Mouse (Mus musculus) frontal cortex, postnatal 14 days (tissue): ENCODE measurements around the gene Mylpf.
A peak's percentile ranks its signal among the peaks of the same experiment; 100 is the strongest.
"Not testable (repeated sequence)": the region's sequence is repeated elsewhere in the genome, so short reads cannot be mapped to it uniquely, and the experiment has no call there.

ENCODE experiments used
- DNase-seq, 2 experiments: peaks; one replicate each; pipeline ENCODE4 v3.0.0; 2022; ENCODE audit warnings: low spot score in 2 of 2

Gene Mylpf

GRCm38 (mm10) chr7:127225147-127225995, 16.7 kb downstream of the Mylpf start:
- no peak for DNase-seq

GRCm38 (mm10) chr7:127228615-127229303, 20.1 kb downstream of the Mylpf start:
- DNase-seq, result peak in 1 of 2 experiments; percentile 80

- no peak for DNase-seq
These were observed 22.7 kb downstream of the Mylpf start for GRCm38 (mm10) chr7:127231376-127231775.

- no peak for DNase-seq
These were observed 23.3 kb downstream of the Mylpf start for GRCm38 (mm10) chr7:127231826-127232621.

- DNase-seq, result peak; percentile 69 to 70
These were observed 24.1 kb downstream of the Mylpf start, which contains the start of the genes Zfp553 and Sept1 for GRCm38 (mm10) chr7:127232622-127233367. TSS of gene Zfp553 (plus strand) at chr7:127233061. TSS of gene Sept1 (minus strand) at chr7:127233130.

- DNase-seq, result no peak
These were observed 24.7 kb downstream of the Mylpf start for GRCm38 (mm10) chr7:127233368-127233749.

GRCm38 (mm10) chr7:127233765-127234164, 25.1 kb downstream of the Mylpf start:
- DNase-seq, result no peak

GRCm38 (mm10) chr7:127234777-127235176, 26.1 kb downstream of the Mylpf start:
- DNase-seq, result no peak

- no peak for DNase-seq
These were observed 34.7 kb downstream of the Mylpf start for GRCm38 (mm10) chr7:127243361-127243867.

GRCm38 (mm10) chr7:127243870-127244657, 35.4 kb downstream of the Mylpf start, which contains the start of gene Zfp771:
TSS of gene Zfp771 (plus strand) at chr7:127244274.
- peak; percentile 86 to 91 for DNase-seq

- DNase-seq, result no peak
These were observed 36.2 kb downstream of the Mylpf start for GRCm38 (mm10) chr7:127244658-127245510.

GRCm38 (mm10) chr7:127250511-127250910, 41.8 kb downstream of the Mylpf start:
- DNase-seq, result not testable (repeated sequence)

GRCm38 (mm10) chr7:127252414-127252813, 43.7 kb downstream of the Mylpf start:
- DNase-seq, result no peak

GRCm38 (mm10) chr7:127253341-127253740, 44.7 kb downstream of the Mylpf start:
- DNase-seq, result no peak

- DNase-seq, result peak; percentile 91 to 93
These were observed 45.4 kb downstream of the Mylpf start for GRCm38 (mm10) chr7:127253821-127254769.

GRCm38 (mm10) chr7:127255008-127255407, 46.3 kb downstream of the Mylpf start:
- DNase-seq, result no peak

GRCm38 (mm10) chr7:127255965-127256364, 47.3 kb downstream of the Mylpf start:
- DNase-seq, result no peak

- no peak for DNase-seq
These were observed 47.8 kb downstream of the Mylpf start for GRCm38 (mm10) chr7:127256518-127256917.
